Mouse (Mus musculus): ENCODE results near the gene Dpf3. TPM values are rescaled to one million over a fixed set of nuclear protein-coding genes. Genes with fewer than 3 reads are reported as not detected.

Gene Dpf3
- polyA plus RNA-seq, 1 experiment from 2014 or later = 4.2 TPM

DNA sequence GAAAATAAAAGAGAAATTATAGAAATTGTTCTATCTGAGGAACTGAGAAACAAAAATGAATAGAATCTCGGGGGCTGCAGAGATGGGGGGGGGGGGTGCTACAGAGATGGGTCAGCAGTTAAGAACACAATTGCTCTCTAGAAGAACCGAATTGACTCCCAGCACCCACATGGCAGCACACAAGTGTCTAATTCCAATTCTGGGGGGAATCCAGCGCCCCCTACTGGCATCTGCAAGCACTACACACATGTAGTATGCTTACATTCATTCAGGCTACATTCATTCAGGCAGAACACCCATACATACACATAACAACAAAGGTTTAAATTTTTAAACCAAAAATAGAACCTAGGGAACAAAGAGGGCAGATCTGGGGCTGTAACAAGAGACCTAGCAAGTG is 122.7 kb downstream of the Dpf3 start:
- Histone ChIP-seq H3K9ac (ENCODE audit: low read length) (no peak overlapping the region), H3K27ac (ENCODE audit: low read length) (no peak overlapping the region), H3K27me3 (ENCODE audit: control insufficient read depth, insufficient read depth, low read length) (no peaks in the 10 kb centered on the region), H3K4me2 (ENCODE audit: low read depth, low read length) (no peak overlapping the region), H3K9me3 (replicated peaks; ENCODE audit: control insufficient read depth, low read length) (peaks cover 8% of the 10 kb centered on the region; the same call in 1 of the 2 replicates), H3K4me1 (ENCODE audit: control insufficient read depth, insufficient read depth, low read length) (no peaks in the 10 kb centered on the region), H3K4me3 (replicated peaks; ENCODE audit: low read length) (no peak overlapping the region), H3K36me3 (ENCODE audit: control insufficient read depth, insufficient read depth, low read length) (no peaks in the 10 kb centered on the region)
- ATAC-seq (ENCODE audit: insufficient read depth, low FRiP score) = no peak
- WGBS = 64% methylated on average over 3 of the region's 3 CpGs

DNA sequence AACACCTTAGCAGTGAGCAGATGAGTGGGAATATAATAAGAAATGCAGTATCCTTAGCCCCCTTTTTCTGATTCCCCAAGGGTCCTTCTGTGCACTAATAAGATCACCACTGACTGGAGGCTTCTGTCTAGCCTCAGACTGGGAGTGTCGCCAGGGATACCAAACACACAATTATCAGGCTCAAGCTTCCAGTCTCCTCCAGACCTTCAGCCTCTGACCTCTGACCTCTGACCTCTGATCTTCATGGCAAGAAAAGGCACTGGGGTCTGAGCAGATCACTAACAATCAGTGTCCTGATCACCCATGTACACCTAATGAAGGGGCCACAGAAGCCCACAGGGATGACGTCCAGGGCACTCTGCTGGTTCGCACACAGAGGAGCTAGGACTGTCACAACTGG is 125.7 kb downstream of the Dpf3 start:
- no peaks in the 10 kb centered on the region for H3K4me1 ChIP-seq (ENCODE audit: control insufficient read depth, insufficient read depth, low read length)
- no peak overlapping the region for H3K27ac ChIP-seq (ENCODE audit: low read length)
- 69% methylated on average over 3 of the region's 3 CpGs for WGBS
- no peaks in the 10 kb centered on the region for H3K36me3 ChIP-seq (ENCODE audit: control insufficient read depth, insufficient read depth, low read length)
- no peak overlapping the region for H3K9ac ChIP-seq (ENCODE audit: low read length)
- H3K4me2 ChIP-seq (ENCODE audit: low read depth, low read length) = no peak overlapping the region
- peaks cover 8% of the 10 kb centered on the region; the same call in 1 of the 2 replicates for H3K9me3 ChIP-seq (replicated peaks; ENCODE audit: control insufficient read depth, low read length)
- H3K4me3 ChIP-seq (replicated peaks; ENCODE audit: low read length) = no peak overlapping the region
- no peak for ATAC-seq (ENCODE audit: insufficient read depth, low FRiP score)
- H3K27me3 ChIP-seq (ENCODE audit: control insufficient read depth, insufficient read depth, low read length) = no peaks in the 10 kb centered on the region

DNA sequence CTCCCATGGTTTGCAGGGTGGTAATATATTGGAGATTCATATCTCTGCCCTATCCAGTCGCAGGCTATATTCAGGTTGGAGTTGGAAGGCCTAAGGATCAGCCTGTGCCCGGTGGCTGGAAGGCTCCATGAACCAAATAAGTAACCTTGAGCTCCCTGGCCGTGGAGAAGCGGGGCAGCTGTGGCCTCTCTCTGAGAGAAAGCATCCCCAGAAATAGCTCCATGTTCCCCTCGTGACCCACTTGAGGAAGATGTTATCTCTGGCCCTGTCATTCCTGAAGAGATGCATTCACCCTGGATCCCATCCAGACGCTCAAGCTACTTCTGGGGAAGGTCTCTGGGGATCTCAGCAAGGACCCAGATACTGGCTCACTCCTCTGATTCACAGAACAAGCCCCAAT is 134.9 kb downstream of the Dpf3 start:
- H3K4me1 ChIP-seq (ENCODE audit: control insufficient read depth, insufficient read depth, low read length) = no peaks in the 10 kb centered on the region
- H3K9ac ChIP-seq (ENCODE audit: low read length) = no peak overlapping the region
- no peak overlapping the region for H3K4me2 ChIP-seq (ENCODE audit: low read depth, low read length)
- no peaks in the 10 kb centered on the region for H3K27me3 ChIP-seq (ENCODE audit: control insufficient read depth, insufficient read depth, low read length)
- ATAC-seq (ENCODE audit: insufficient read depth, low FRiP score) = no peak
- no peak overlapping the region for H3K27ac ChIP-seq (ENCODE audit: low read length)
- H3K9me3 ChIP-seq (replicated peaks; ENCODE audit: control insufficient read depth, low read length) = no peaks in the 10 kb centered on the region
- WGBS = 68% methylated on average over 6 of the region's 6 CpGs
- no peak overlapping the region for H3K4me3 ChIP-seq (replicated peaks; ENCODE audit: low read length)
- H3K36me3 ChIP-seq (ENCODE audit: control insufficient read depth, insufficient read depth, low read length) = no peaks in the 10 kb centered on the region

DNA sequence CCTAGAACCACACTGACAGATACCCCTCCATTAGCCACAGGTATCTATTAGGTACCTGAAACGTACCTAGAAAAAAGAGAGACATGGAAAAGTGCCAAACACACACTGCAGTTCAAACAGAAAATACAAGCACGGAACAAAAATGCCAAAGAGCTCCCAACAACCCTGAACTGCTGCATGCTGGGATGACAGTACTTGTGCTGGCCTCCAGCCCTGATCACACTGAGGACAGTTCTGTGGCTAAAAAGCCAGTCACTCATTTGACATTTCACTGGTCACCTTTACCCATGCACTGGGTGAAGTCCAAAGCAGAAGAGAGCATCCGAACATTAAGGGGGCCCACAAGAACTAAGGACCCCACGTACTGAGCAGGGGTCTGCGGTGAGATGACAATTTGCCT is 137.8 kb downstream of the Dpf3 start:
- no peak overlapping the region for H3K4me3 ChIP-seq (replicated peaks; ENCODE audit: low read length)
- no peak overlapping the region for H3K4me2 ChIP-seq (ENCODE audit: low read depth, low read length)
- H3K9ac ChIP-seq (ENCODE audit: low read length) = no peak overlapping the region
- WGBS = 84% methylated on average over 5 of the region's 5 CpGs
- H3K27ac ChIP-seq (ENCODE audit: low read length) = no peak overlapping the region
- H3K9me3 ChIP-seq (replicated peaks; ENCODE audit: control insufficient read depth, low read length) = no peaks in the 10 kb centered on the region
- no peaks in the 10 kb centered on the region for H3K36me3 ChIP-seq (ENCODE audit: control insufficient read depth, insufficient read depth, low read length)
- H3K4me1 ChIP-seq (ENCODE audit: control insufficient read depth, insufficient read depth, low read length) = no peaks in the 10 kb centered on the region
- ATAC-seq (ENCODE audit: insufficient read depth, low FRiP score) = no peak
- no peaks in the 10 kb centered on the region for H3K27me3 ChIP-seq (ENCODE audit: control insufficient read depth, insufficient read depth, low read length)

DNA sequence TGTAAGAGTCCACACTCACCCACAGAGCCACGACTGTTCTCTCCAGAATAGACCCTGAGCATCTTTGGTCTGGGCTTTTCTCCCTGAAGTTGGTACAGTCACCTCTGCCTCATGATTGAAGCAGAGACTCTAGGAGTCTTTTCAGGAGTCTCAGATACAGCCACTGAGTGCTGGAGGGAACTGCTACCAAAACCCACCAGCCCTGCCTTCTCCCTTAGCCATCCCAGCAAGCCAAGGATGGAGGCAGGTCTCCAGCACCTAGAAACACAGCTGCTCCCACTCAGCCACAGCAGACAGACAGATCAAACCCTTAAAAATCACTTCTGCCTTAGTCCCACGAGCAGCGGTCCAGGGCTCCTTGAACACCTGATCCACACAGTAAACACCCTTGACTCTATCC is 139.3 kb downstream of the Dpf3 start:
- no peaks in the 10 kb centered on the region for H3K27me3 ChIP-seq (ENCODE audit: control insufficient read depth, insufficient read depth, low read length)
- H3K36me3 ChIP-seq (ENCODE audit: control insufficient read depth, insufficient read depth, low read length) = no peaks in the 10 kb centered on the region
- H3K4me1 ChIP-seq (ENCODE audit: control insufficient read depth, insufficient read depth, low read length) = no peaks in the 10 kb centered on the region
- H3K27ac ChIP-seq (ENCODE audit: low read length) = no peak overlapping the region
- H3K4me3 ChIP-seq (replicated peaks; ENCODE audit: low read length) = no peak overlapping the region
- no peak for ATAC-seq (ENCODE audit: insufficient read depth, low FRiP score)
- H3K9ac ChIP-seq (ENCODE audit: low read length) = no peak overlapping the region
- H3K4me2 ChIP-seq (ENCODE audit: low read depth, low read length) = no peak overlapping the region
- H3K9me3 ChIP-seq (replicated peaks; ENCODE audit: control insufficient read depth, low read length) = no peaks in the 10 kb centered on the region
- WGBS = 71% methylated on average over 3 of the region's 3 CpGs

DNA sequence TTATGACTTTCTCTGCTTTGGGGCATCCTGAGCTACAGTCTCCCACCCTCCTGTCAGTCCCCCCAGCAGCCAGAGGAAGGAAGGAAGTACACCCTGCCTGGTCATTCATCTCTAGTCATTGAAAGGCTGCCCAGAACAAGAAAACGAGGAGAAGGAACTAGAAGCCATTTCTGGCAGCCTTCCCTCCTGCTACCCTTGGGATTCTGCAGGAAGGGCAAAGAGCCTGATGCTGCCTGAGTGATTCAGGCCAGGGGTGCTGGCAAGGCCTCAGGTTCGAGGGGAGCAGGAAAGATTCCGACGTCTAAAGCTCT is 144.7 kb downstream of the Dpf3 start:
- no peak overlapping the region for H3K27ac ChIP-seq (ENCODE audit: low read length)
- H3K9me3 ChIP-seq (replicated peaks; ENCODE audit: control insufficient read depth, low read length) = no peaks in the 10 kb centered on the region
- no peaks in the 10 kb centered on the region for H3K27me3 ChIP-seq (ENCODE audit: control insufficient read depth, insufficient read depth, low read length)
- H3K36me3 ChIP-seq (ENCODE audit: control insufficient read depth, insufficient read depth, low read length) = no peaks in the 10 kb centered on the region
- WGBS = 47% methylated on average over 4 of the region's 4 CpGs
- no peaks in the 10 kb centered on the region; the same call in 1 of the 2 replicates for H3K4me1 ChIP-seq (ENCODE audit: control insufficient read depth, insufficient read depth, low read length)
- no peak overlapping the region for H3K4me3 ChIP-seq (replicated peaks; ENCODE audit: low read length)
- H3K9ac ChIP-seq (ENCODE audit: low read length) = no peak overlapping the region
- no peak for ATAC-seq (ENCODE audit: insufficient read depth, low FRiP score)
- H3K4me2 ChIP-seq (ENCODE audit: low read depth, low read length) = no peak overlapping the region

DNA sequence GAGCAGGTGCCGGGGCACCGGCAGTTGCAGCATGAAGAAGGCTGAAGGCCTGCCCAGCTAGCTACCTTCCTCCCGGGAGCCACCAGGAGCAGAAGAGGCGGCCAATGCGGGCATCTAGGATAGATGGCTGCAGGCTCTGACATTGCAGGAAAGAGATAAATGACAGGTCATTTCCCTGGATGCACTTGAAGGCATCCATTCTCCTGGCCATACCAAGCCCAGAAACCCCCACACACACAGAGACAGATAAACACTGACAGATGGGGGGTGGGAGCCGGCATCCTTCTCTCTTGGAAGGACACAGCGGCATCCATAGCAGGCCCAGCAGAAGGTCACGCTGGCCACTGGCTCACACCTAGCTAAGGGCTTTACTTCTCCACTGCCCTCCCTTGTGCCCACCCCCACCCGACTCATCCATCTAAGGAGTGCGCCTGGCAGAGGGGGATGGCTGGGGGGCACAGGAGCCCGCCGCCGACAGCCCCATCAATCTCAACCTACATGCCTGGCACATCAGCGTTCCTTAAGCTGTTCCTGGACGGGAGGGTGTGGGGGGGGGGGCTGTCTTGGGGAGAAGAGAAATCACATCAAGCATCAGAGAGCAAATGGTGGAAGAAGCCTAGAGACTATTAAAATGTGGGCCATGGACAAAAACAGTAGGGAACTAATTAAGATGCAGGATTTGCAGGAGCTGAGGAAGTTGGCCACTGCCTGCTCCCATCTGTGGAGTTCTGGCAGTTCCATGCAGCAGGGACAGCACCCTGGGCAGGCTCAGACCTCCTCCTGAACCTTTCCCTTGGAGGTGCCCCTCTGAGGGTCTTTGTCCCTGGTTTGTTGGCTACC is 145.3 kb downstream of the Dpf3 start:
- H3K27ac ChIP-seq (ENCODE audit: low read length) = no peak overlapping the region
- no peak; the same call in 1 of the 2 replicates for ATAC-seq (ENCODE audit: insufficient read depth, low FRiP score)
- H3K36me3 ChIP-seq (ENCODE audit: control insufficient read depth, insufficient read depth, low read length) = no peaks in the 10 kb centered on the region
- no peak overlapping the region for H3K4me3 ChIP-seq (replicated peaks; ENCODE audit: low read length)
- no peaks in the 10 kb centered on the region for H3K9me3 ChIP-seq (replicated peaks; ENCODE audit: control insufficient read depth, low read length)
- H3K4me2 ChIP-seq (ENCODE audit: low read depth, low read length) = no peak overlapping the region
- no peaks in the 10 kb centered on the region; the same call in 1 of the 2 replicates for H3K4me1 ChIP-seq (ENCODE audit: control insufficient read depth, insufficient read depth, low read length)
- no peaks in the 10 kb centered on the region for H3K27me3 ChIP-seq (ENCODE audit: control insufficient read depth, insufficient read depth, low read length)
- 49% methylated on average over 15 of the region's 15 CpGs for WGBS
- H3K9ac ChIP-seq (ENCODE audit: low read length) = no peak overlapping the region

DNA sequence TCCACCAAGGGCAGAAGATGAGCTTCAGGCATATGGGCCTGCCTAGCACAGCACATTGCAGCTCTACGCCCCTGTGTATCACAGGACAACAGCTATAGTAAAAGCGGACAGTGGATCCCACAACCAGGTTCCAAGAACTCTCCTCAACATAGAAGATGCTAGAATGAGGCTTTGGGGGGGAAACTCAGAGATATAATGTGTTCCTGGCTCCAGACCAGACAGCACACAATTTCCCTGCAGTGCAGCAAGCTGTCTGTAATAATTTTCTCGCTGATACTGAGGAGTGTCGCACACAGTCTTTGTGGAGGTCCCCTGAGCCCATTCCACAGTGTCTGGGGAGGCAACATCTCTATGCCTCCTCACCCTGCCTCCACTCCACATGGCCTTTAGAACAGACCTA is 146.6 kb downstream of the Dpf3 start:
- Histone ChIP-seq H3K4me1 (ENCODE audit: control insufficient read depth, insufficient read depth, low read length) (no peaks in the 10 kb centered on the region; the same call in 1 of the 2 replicates), H3K27ac (ENCODE audit: low read length) (no peak overlapping the region), H3K4me3 (replicated peaks; ENCODE audit: low read length) (no peak overlapping the region), H3K9ac (ENCODE audit: low read length) (no peak overlapping the region), H3K27me3 (ENCODE audit: control insufficient read depth, insufficient read depth, low read length) (no peaks in the 10 kb centered on the region), H3K4me2 (ENCODE audit: low read depth, low read length) (no peak overlapping the region), H3K9me3 (replicated peaks; ENCODE audit: control insufficient read depth, low read length) (no peaks in the 10 kb centered on the region), H3K36me3 (ENCODE audit: control insufficient read depth, insufficient read depth, low read length) (no peaks in the 10 kb centered on the region)
- 87% methylated on average over 4 of the region's 4 CpGs for WGBS
- no peak for ATAC-seq (ENCODE audit: insufficient read depth, low FRiP score)

DNA sequence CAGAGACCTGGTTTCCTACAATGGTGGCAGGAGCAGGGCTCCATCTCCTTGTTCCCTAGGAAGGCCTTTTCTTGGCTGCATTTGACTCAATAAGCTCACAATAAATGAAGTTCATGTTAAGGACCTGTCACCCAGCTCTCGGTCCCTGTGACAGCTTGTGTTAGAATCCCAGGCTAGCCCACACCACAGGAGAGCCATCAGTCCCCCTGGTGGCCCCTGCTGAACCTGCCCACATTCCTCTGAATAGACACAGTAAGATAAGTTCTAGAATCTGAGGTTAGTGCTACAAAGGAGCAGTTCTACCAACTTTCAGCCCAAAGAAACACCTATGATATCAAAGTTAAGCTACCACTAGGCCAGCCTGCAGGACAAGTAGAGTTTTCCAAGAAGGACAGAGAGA is 149.2 kb downstream of the Dpf3 start:
- Histone ChIP-seq H3K36me3 (ENCODE audit: control insufficient read depth, insufficient read depth, low read length) (no peaks in the 10 kb centered on the region), H3K27ac (ENCODE audit: low read length) (no peak overlapping the region), H3K4me2 (ENCODE audit: low read depth, low read length) (no peak overlapping the region), H3K9ac (ENCODE audit: low read length) (no peak overlapping the region), H3K27me3 (ENCODE audit: control insufficient read depth, insufficient read depth, low read length) (no peaks in the 10 kb centered on the region), H3K4me1 (ENCODE audit: control insufficient read depth, insufficient read depth, low read length) (no peaks in the 10 kb centered on the region; the same call in 1 of the 2 replicates), H3K9me3 (replicated peaks; ENCODE audit: control insufficient read depth, low read length) (no peaks in the 10 kb centered on the region), H3K4me3 (replicated peaks; ENCODE audit: low read length) (no peak overlapping the region)
- no peak for ATAC-seq (ENCODE audit: insufficient read depth, low FRiP score)
- 70% methylated on average over 1 of the region's 1 CpGs for WGBS

Data from stomach, embryonic 16.5 days (tissue).